Mouse (Mus musculus) frontal cortex, postnatal 25 days (tissue): Measurements from ENCODE around the gene Gatd1.
A peak's percentile ranks its signal among the peaks of the same experiment; 100 is the strongest.

Experiments used
- DNase-seq, 2 experiments: peaks; one replicate each; pipeline ENCODE4 v3.0.0; 2022; ENCODE audit warnings: low spot score in 2 of 2

Gatd1 gene

GRCm38 (mm10) chr7:141390326-141391259, 23.3 kb downstream of the Gatd1 start:
- DNase-seq = no peak

- no peak for DNase-seq
These were observed 25.3 kb downstream of the Gatd1 start for GRCm38 (mm10) chr7:141388487-141389109.

GRCm38 (mm10) chr7:141387807-141388486, 26.0 kb downstream of the Gatd1 start:
- no peak for DNase-seq

- DNase-seq = no peak
These were observed 32.7 kb downstream of the Gatd1 start for GRCm38 (mm10) chr7:141381068-141381835.

GRCm38 (mm10) chr7:141379584-141379983, 34.4 kb downstream of the Gatd1 start:
- DNase-seq = no peak

GRCm38 (mm10) chr7:141374399-141374798, 39.5 kb downstream of the Gatd1 start:
- no peak for DNase-seq

- no peak for DNase-seq
These were observed 40.3 kb downstream of the Gatd1 start for GRCm38 (mm10) chr7:141373611-141374010.

GRCm38 (mm10) chr7:141371942-141372595, 41.9 kb downstream of the Gatd1 start:
- no peak for DNase-seq

- no peak for DNase-seq
These were observed 44.0 kb downstream of the Gatd1 start for GRCm38 (mm10) chr7:141369918-141370317.

- DNase-seq = no peak
These were observed 46.6 kb downstream of the Gatd1 start for GRCm38 (mm10) chr7:141367358-141367757.

GRCm38 (mm10) chr7:141365049-141365445, 48.9 kb downstream of the Gatd1 start:
- DNase-seq = no peak

GRCm38 (mm10) chr7:141364349-141365048, 49.4 kb downstream of the Gatd1 start:
- no peak for DNase-seq

- no peak for DNase-seq
These were observed 50.2 kb downstream of the Gatd1 start for GRCm38 (mm10) chr7:141363752-141364125.

GRCm38 (mm10) chr7:141363106-141363751, 50.7 kb downstream of the Gatd1 start:
- peak; percentile 45 to 77 for DNase-seq

GRCm38 (mm10) chr7:141361510-141361909, 52.4 kb downstream of the Gatd1 start:
- DNase-seq = no peak
